Mouse (Mus musculus): ENCODE measurements around the gene Ifnlr1.
"Not testable (repeated sequence)": the region's sequence is repeated elsewhere in the genome, so short reads cannot be mapped to it uniquely, and the experiment has no call there.

Gene Ifnlr1

GRCm38 (mm10) chr4:135686568-135686953 lies 474 bp downstream of the Ifnlr1 start:
- no peak for DNase-seq

GRCm38 (mm10) chr4:135689797-135690196 lies 3.7 kb downstream of the Ifnlr1 start:
- no peak for DNase-seq

GRCm38 (mm10) chr4:135690241-135690640 lies 4.2 kb downstream of the Ifnlr1 start:
- no peak for DNase-seq

- no peak for DNase-seq
These were observed 6.8 kb downstream of the Ifnlr1 start for GRCm38 (mm10) chr4:135692916-135693315.

GRCm38 (mm10) chr4:135698498-135698897 lies 12.4 kb downstream of the Ifnlr1 start:
- no peak for DNase-seq

GRCm38 (mm10) chr4:135703497-135703896 lies 17.4 kb downstream of the Ifnlr1 start:
- DNase-seq, result no peak

GRCm38 (mm10) chr4:135704016-135704415 lies 17.9 kb downstream of the Ifnlr1 start:
- DNase-seq, result no peak

GRCm38 (mm10) chr4:135706045-135706444 lies 20.0 kb downstream of the Ifnlr1 start:
- DNase-seq, result no peak

- DNase-seq, result peak; percentile 53
These were observed 23.0 kb downstream of the Ifnlr1 start for GRCm38 (mm10) chr4:135709072-135709564.

- DNase-seq, result no peak
These were observed 23.5 kb downstream of the Ifnlr1 start for GRCm38 (mm10) chr4:135709621-135710020.

GRCm38 (mm10) chr4:135710392-135710791 lies 24.3 kb downstream of the Ifnlr1 start:
- DNase-seq, result no peak

- peak; percentile 47 for DNase-seq
These were observed 28.7 kb downstream of the Ifnlr1 start for GRCm38 (mm10) chr4:135714776-135715175.

- not testable (repeated sequence) for DNase-seq
These were observed 30.4 kb downstream of the Ifnlr1 start for GRCm38 (mm10) chr4:135716438-135716837.

- DNase-seq, result no peak
These were observed 36.6 kb downstream of the Ifnlr1 start for GRCm38 (mm10) chr4:135722540-135723290.

GRCm38 (mm10) chr4:135726416-135726815 lies 40.3 kb downstream of the Ifnlr1 start:
- no peak for DNase-seq

GRCm38 (mm10) chr4:135727817-135728216 lies 41.7 kb downstream of the Ifnlr1 start, which contains the start of gene Il22ra1:
Gene Il22ra1, plus strand, starts transcription at chr4:135728172.
- DNase-seq, result no peak

GRCm38 (mm10) chr4:135730204-135730603 lies 44.1 kb downstream of the Ifnlr1 start:
- peak; percentile 38 for DNase-seq

GRCm38 (mm10) chr4:135730951-135731350 lies 44.9 kb downstream of the Ifnlr1 start:
- DNase-seq, result no peak

GRCm38 (mm10) chr4:135733901-135734300 lies 47.8 kb downstream of the Ifnlr1 start:
- peak; percentile 44 for DNase-seq

- no peak for DNase-seq
These were observed 50.8 kb downstream of the Ifnlr1 start for GRCm38 (mm10) chr4:135736903-135737302.

GRCm38 (mm10) chr4:135738237-135738636 lies 52.1 kb downstream of the Ifnlr1 start:
- no peak for DNase-seq

GRCm38 (mm10) chr4:135739148-135739547 lies 53.1 kb downstream of the Ifnlr1 start:
- no peak for DNase-seq

GRCm38 (mm10) chr4:135739672-135740071 lies 53.6 kb downstream of the Ifnlr1 start:
- no peak for DNase-seq

GRCm38 (mm10) chr4:135743520-135743919 lies 57.4 kb downstream of the Ifnlr1 start:
- no peak for DNase-seq

Measured in right cerebral cortex, postnatal 25 days (tissue).